Mouse (Mus musculus) hindlimb bud, embryonic 11.5 days (tissue): ENCODE measurements around the gene Yipf7.

Experiments
- DNase-seq: peaks from one replicate; pipeline ENCODE4 v3.0.0-alpha.2; 2012; ENCODE audit warnings: low read depth, low spot score; ENCODE audit errors: extremely low spot score

Yipf7 gene

GRCm38 (mm10) chr5:69542489-69542888 is at the start of gene Yipf7:
Gene Yipf7 (minus strand): TSS chr5:69542648.
- DNase-seq: no peak

GRCm38 (mm10) chr5:69591640-69592461 is 49.4 kb upstream of the Yipf7 start, which contains the start of gene Gnpda2:
Gene Gnpda2 (minus strand): TSS chr5:69592340.
- peak; percentile 79 for DNase-seq

- no peak for DNase-seq
These were observed 15.0 kb upstream of the Yipf7 start for GRCm38 (mm10) chr5:69557404-69557935.

- peak; percentile 61 for DNase-seq
These were observed 14.4 kb upstream of the Yipf7 start, which contains the start of gene Guf1 for GRCm38 (mm10) chr5:69556628-69557403. Gene Guf1 (plus strand): TSS chr5:69556923.

GRCm38 (mm10) chr5:69541680-69542079 is 768 bp downstream of the Yipf7 start:
- no peak for DNase-seq

GRCm38 (mm10) chr5:69523944-69524343 is 18.5 kb downstream of the Yipf7 start:
- no peak for DNase-seq

GRCm38 (mm10) chr5:69522064-69522463 is 20.4 kb downstream of the Yipf7 start:
- DNase-seq: no peak

- DNase-seq: peak; percentile 35
These were observed 21.7 kb downstream of the Yipf7 start for GRCm38 (mm10) chr5:69520661-69521278.

GRCm38 (mm10) chr5:69512203-69512602 is 30.2 kb downstream of the Yipf7 start:
- no peak for DNase-seq

GRCm38 (mm10) chr5:69511631-69512030 is 30.8 kb downstream of the Yipf7 start:
- DNase-seq: no peak

GRCm38 (mm10) chr5:69507045-69507444 is 35.4 kb downstream of the Yipf7 start:
- DNase-seq: no peak

- DNase-seq: no peak
These were observed 53.4 kb downstream of the Yipf7 start for GRCm38 (mm10) chr5:69489046-69489445.

GRCm38 (mm10) chr5:69467520-69467919 is 74.9 kb downstream of the Yipf7 start:
- no peak for DNase-seq
